Mouse (Mus musculus) spleen, postnatal 14 days (tissue): Measurements from ENCODE around the gene Nyx.
"Not testable (repeated sequence)": the region's sequence is repeated elsewhere in the genome, so short reads cannot be mapped to it uniquely, and the experiment has no call there.

Experiments
- DNase-seq, 2 experiments: peaks; one replicate each; pipeline ENCODE4 v3.0.0; 2021 to 2022; ENCODE audit warnings: low spot score in 2 of 2

The Nyx gene

DNA sequence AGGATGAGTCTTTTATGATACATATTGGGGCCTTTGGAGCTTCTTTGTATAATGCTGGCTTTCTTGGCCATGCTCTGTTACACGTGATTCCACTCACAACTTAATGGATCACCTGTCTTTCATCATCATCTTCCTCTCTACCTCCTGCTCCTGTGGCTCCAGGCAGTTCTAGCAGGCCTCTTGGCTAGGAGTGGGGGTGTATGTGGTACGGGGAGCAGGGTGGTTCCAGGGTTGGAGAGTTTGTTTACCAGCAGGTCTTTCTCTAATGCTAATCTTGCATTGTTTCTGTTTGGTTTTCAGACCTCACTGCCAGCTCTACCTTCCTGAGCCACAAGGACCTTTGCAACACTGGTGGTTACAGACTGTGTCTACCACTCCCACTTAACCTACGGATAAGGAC lies at the start of gene Nyx:
Nyx (plus strand) TSS at position 301 of the 400 bp plus-strand sequence.
- DNase-seq: no peak

DNA sequence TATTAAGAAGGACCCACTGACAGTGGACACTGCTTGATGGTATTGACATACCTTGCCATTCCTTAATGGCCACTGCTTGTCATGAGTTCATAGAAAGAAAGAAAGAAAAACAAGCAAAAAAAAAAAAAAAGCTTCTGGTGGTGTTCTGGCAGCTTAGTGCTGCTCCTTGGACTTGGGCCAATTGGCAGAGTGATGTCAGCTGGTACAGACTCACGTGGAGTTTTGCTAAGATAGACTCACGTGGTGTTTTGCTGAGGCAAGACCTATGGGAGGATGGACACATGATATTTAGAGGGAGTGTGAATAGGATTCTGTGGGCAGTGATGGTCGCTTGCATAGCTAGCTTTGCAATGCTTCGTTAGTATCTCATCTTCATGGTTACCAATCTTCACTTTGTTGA lies 43.9 kb upstream of the Nyx start:
- no peak for DNase-seq

DNA sequence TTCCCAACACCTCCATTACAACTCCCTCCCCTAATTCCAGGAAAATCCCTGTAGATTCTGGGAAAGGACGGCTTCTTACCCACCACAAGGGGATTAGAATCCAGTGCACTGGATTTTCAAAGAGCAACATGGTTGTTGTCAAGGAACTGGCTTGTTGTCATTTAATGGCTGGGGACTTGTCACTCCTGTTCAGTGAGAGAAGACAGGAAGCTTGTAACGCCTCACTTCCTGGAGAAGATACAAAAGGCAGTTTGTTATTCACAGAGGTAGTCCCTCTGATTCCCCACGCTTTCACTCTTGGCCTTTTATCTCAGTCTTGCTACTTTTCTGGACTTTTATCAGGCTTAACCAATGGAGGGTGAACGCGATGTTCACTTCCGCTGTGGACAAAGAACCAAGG lies 34.5 kb upstream of the Nyx start:
- DNase-seq: no peak

DNA sequence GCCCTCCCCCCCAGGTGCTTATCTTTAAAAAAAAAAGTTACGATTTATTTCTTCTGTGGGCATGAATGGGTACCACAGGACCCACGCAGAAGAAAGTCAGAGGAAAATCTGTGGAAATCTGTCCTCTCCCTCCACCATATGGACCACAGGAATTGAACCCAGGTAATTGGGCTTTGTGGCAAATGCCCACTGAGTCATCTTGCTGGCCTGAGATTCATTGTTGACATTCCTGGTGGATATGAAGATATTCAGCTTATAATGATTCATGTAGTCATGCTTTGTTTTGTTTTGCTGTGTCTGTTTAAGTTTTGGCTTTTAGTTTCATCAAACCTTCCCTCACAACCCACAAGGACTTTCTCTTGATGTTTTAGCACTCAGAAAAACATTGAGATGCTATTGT lies 29.9 kb upstream of the Nyx start:
- not testable (repeated sequence) for DNase-seq

DNA sequence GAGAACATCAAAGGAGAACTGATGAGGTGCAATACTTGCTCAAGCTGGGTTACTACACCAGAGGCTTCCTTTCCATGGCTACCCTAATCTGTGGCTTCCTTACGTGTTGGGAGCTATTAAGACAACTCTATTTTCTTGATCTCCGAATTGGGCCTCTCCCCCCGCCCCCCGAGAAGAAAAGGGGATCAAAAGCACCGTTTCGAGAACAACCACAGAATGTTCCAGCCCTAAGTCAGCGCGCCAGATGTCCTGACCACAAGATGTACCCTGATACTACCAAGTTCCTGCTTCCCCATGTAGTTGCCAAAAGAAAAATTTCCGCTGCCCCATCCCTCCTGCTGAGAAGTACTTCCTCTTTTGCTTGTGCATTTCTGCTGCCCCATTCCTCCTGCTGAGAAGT lies 9.4 kb upstream of the Nyx start:
- DNase-seq: not testable (repeated sequence)

DNA sequence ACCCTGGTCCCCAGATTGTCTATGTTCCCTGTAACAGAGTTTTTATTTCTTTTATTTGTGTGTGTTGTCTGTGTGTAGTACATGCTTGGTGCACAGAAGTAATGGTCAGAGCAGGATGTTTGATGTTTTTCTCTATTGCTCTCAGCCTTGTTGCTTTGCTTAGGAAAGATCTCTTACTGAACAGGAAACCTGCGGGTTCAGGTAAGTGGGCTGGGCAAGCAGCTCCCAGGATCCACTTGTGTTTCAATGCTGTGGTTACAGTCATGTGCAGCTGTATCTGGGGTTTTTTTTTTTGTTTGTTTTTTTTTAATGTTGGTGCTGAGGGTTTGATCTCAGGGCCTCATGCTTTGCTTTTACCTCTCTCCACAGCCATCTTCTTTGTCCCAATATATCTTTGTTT lies 7.1 kb upstream of the Nyx start:
- DNase-seq: no peak

DNA sequence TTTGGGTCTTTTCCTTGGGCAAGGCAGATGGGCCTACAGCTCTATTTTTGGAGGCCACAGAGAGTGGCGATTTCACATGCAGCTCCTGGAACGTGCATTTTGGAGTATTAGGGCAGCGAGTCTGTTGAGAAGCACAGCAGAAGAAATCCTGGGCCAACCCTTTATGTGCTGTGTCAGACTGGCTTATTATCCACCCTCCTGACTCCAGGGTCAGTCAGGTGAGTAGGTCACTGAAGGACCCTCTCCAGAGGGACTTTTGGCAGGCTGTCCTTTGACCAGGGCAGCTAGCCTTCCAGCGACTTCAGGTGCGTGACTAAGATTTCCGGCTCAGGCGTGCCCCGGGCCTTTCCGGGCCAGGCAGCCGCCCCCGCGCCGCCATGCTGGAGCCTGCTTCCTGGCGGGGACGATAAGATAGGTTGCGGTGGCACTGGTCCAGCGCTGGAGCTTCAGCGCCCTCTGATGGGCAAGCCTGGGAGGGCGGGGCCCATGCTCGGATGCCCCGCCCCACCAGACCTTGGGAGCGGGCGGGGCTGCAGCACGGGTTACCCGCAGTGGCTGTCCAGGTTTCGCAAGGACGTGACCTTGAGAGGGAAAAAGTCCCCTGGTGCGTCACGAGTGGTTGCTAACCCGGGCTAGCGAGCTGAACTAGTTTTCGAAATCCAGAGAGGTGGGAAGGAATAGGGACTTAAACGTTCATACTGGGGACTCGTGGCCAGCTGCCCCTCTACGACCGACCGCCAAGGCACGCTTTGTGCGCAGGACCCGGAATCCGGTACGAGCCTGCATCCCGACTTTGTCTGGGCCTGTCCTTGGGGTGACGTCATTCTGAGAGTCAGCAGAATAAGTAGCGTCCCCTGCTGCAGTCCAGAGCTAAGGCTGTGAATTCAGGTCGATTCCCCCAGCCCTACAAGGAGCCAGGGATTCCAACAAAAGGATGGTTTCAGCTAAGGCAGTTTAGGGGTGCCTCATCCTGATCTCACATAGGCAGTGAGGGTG lies 4.3 kb upstream of the Nyx start:
- peak; percentile 81 to 87 for DNase-seq

DNA sequence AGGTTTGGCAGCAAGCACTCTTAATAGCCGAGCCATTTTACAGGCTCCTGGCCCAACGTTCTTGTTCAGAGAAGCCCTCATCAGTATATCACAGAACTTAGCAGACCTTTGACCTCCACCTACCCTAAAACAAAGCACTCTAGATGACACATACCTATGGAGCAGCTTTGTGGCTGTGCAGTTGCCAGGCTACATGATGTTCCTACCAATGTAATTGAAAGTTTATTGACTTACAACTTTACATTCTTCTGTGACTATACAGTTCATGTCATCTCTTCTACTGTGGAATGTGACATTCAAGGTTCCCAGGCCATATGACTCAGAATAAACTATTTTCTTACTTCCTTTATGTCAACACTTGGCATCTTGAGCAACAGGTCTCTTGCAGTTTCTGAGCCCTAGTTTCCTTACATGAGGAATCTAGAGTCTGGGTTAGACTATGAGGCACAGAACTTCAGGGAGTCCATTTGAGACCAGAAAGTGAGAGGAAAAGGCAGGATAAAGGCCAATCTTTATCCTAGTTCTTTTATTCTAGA lies 2.9 kb upstream of the Nyx start:
- DNase-seq: no peak

DNA sequence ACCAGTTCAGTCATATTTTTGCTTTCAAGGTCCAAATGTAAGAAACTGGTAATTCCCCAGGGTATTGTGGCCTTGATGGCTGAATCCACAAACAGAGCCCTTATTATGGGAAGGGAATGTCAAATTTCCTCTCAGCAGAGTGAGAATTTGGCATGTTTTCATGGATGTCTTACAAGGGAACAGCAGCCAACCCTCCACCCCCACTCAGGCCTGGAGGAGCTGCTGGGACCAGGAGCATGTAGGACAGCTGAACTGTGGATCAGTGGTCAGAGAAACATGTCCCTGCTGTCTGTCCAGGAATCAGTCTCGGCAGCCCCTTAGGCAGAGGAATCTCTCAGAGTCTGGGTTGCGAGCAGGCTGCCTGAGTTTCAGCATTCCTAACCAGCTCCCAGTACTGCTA lies 771 bp downstream of the Nyx start:
- DNase-seq: no peak

DNA sequence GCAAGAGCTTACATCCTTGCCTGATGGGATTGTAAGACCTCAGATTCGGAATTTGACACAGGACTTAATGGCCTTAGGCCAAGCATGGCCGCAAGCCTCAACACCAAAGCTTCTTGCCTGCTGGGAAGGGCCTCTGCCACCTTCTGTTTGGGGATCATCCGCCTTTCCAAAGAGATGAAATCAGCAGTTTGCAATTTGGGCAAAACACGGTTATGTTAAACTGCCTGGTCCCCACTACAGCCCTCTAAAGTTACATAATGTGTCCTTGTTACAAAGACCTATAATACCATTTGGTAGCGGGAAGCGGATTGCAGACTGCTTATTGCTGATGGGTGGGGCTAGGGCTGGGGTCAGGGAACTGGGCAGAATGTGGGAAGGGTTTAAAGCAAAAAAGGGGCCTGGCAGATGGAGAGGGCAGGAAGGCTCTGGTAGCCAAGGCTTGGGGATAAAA lies 1.2 kb downstream of the Nyx start:
- DNase-seq: no peak

DNA sequence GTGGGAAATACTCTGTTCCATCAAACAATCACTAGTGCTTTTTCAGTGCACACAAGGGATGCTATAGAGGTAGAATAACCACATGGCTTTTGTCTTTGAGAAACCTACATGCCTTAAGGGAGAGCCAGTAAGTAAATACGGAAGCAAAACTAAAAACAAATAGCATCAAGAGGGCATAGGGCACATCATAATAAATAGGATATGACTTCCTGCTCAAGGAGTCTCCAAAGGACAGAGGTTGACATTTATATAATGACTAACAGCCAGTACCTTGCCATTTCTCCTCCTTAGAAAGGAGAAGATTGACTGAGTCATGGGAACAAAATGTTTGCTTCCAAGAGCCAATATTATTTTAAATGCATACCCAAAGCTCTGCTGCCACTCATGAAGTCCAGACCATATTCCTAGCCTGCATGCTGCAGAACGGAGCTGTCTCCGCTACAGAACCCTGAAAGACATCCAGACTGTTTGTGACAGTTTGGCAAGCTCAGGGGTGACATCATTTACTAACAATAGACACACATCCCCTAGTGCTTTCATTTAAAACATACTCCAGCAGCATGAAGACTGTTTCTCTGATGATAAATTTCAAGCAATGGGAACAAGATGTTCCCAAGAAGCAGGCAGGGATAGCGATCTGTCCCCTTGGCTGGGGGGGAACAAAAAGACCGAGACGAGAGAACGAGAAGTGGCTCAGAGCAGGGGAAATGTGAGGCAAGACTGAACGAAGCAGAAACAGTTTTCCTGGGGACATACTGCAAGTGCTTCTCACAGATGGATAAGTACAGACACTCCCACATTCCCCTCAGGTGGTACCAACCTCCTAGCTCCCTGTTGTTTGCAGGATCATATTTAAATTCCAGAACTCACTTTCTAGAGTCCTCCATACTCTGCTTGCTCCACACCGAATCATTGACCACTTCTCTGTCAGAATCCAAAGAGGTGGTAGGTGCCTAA lies 3.5 kb downstream of the Nyx start:
- no peak for DNase-seq

DNA sequence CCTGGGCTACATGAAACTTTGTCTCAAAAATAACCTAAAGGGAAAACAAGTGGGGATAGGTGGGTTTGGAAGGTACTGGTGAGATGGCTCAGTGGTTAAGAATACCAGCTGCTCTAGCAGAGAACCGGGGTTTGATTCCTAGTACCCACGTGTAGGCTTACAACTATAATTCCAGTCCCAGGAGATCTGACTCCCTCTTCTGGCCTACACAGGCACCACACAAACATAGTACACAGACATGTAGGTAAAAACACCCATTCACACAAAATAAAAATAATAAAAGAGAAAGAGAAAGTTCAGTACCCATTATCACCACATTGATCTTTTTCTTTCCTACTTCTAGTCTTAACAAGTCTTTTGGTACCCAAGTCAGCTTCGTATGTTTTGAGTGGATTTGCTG lies 6.0 kb downstream of the Nyx start:
- no peak for DNase-seq

DNA sequence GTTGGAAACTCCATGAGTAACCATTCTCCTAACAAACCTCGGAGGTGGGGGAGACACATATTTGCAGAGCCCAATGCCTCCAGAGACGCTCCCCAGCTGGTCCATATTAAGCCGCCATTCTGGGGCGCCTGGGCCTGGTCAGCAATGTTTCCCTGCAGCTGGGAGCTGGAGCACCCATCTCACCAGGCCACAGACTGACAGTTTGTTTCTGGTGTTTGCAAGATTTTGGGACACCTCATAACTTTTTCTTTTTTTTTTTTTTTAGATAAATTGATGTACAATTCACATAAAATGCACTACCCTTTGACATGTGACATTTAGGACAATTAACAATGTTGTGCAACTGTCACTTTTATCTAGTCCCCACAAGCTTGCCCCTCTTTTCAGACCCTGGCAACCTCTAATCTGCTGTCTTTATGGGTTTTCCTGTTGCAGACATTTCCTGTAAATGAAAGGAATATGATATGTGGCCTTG lies 6.9 kb downstream of the Nyx start:
- DNase-seq: no peak

DNA sequence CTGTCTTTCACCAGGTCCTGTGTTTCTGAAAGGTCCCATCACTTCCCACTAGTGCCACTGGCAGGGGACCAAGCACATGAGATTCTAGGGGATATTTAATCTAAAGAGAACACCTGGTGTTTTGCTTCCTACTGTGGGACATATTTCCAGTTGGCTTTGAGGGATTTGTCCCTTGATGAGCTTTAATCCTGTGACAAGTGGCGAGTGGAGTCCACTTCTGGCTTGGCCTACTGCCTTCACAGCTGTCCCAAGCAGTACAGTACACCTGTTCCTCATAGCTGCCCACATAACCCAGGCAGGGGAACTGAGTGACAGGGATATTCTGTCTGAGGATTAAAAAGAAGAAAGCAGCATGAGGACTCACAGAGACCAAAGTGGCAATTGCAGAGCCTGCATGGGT lies 9.5 kb downstream of the Nyx start:
- no peak for DNase-seq

DNA sequence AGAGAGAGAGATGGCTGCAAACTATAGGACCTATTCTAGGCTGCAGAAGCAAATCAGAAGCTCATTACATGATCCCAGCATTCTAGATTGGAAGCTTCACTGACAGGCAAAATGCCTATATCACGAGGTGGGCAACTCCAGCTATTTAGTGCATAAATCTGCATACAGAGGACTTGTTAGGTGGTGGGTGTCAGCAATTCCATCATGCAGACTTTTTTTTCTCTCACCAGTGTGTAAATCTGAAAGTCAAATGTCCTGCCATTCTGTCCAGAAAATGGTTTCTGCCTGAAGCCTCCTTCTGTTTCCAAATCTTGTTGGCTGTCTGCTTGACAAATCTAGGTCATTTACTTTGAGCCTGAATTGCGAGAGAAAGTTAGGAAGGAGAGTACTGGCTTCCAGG lies 11.7 kb downstream of the Nyx start:
- DNase-seq: no peak

DNA sequence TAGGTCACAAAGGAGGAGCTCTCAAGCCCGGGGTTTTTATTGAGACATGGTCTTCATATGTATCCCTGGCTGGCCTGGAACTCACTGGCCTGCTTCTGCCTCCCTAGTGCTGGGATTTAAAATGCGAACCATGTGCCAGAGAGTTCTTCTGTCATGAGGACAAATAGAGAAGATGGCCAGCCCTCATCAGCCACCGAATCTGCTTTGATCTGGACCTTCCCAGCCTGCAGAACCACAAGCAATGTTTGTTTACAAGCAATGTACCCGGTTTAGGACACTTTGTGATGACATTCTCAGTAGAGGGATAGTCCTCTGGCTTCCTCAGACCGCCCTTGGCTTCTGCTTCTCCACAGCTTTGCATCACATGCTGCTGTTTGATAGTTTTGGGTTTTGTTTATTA lies 12.4 kb downstream of the Nyx start:
- DNase-seq: no peak

DNA sequence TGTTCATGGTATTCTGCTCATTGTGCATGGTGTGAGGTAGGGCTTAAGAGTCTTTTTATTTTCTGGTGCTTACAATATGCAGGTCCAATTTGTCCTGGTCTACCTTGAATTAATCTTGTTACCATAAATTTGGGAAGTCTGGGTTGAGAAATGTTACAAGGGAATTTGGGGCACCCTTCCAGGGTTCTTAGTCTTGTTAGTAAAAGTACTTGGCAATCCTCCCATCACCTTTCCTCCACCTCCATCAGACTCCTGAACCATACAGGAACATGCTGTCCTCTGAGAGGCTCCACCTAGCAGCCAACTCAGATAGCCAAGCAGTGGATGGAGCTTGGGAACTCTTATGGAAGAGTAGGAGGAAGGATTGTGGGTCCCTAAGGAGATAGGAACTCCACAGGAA lies 13.7 kb downstream of the Nyx start:
- no peak for DNase-seq

DNA sequence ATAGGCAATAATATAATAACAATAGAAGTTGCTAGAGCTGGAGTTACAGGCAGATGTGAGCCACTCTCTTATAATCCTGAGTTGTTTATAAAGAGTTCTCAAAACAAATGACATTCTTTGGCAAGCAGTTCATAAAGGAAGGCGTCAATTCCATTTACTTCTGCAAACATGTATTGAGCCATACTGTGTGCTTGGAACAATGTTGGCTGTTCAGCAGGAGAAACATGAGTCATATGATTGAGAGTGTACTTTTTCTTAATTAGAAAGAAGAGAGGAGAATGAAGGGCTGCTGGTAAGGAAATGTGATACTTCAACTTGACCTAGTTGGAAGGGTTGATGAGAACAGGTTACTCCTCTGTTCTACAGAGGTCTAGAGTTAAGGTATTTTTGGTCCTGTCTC lies 16.7 kb downstream of the Nyx start:
- DNase-seq: no peak

DNA sequence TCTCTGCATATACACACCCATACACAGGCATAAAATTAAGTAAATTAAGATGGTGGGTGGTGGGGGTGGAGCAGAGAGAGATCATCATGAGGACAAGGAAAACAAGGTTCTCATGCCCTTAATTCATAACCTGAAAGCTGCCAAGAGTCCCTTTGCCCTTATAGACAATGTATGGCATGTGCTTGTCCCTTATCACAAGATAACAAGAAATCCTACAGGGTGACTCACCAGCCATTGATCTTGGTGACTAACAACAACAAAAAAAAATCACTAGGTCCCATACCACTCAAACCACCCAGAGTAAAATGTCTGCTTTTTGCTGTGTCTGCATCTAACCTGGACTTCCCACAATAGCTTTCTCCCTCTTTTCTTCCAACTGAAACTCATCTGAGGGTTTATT lies 18.5 kb downstream of the Nyx start:
- DNase-seq: no peak

DNA sequence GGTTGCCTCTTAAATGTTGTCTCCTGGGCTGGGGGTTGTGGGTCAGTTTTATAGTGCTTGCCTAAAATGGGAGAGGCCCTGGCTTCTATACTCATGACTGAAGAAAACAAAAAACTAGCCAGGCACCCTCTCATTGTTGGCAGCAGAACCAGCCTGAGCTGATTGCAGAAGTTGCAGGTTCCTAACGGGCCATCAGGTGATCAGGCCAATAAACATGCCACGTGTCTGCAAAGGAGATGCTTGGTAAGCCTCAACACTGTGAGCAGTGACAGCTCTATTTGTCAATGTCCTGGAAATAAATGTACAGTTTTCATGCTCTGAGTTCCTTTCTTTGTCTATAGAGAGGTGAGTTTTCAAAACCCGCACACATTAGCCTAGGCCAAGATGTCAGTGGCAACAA lies 23.1 kb downstream of the Nyx start:
- no peak for DNase-seq

DNA sequence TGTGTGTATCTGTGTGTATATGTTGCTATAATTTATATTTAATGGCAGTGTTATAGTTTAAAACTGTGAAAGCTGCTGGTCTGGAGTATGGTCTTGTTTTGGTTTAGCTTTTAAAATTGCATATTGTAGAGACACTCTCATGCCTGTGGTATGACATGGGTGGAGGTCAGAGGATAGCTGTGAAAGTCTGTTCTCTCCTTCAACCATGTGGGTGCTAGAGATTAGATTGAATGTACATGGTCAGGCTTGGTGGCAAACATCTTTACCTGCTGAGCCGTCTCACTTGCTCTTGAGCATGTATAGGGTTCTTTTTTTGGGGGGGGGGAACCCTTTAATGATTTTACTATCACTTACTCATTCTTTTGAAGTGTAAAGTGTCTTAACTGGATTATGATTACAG lies 23.9 kb downstream of the Nyx start:
- no peak for DNase-seq

DNA sequence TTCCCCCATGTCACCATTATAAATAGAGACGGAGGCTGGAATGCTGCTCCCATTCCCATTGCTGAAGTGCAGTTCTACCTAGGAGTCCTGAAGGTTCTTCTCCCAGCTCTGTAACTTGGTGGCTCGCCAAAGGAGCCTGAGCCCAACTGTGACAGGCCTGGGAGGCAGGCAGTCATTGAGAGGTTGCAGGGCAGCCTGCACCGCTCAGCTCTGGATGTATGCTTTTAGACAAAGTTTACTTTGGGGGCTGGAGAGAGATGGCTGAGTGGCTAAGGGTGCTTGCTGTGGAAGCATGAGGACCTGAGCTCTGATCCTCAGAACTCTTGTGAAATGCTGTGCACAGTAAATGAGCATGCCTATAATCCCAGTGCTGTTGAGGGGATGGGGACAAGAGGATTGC lies 25.0 kb downstream of the Nyx start:
- DNase-seq: no peak
